Mouse (Mus musculus) granulocyte monocyte progenitor cell, adult 5-6 weeks (primary cell): Measurements from ENCODE around the gene 2310061I04Rik. TPM values are rescaled to one million over a fixed set of nuclear protein-coding genes. Genes with fewer than 3 reads are reported as not detected.

Experiments
- ATAC-seq: replicated peaks from 2 replicates; pipeline ENCODE4 v1.8.0; 2016; ENCODE audit warnings: mild to moderate bottlenecking, moderate TSS enrichment, inconsistent platforms; ENCODE audit not compliant: poor library complexity, severe bottlenecking
- total RNA-seq, 2 experiments: library from RNA; stranded (forward) in 1 of 2; stranded (reverse) in 1 of 2; fragments of 200-712, 200-1000 nt in 1 of 2; fragments of >200 nt in 1 of 2; fragmentation: Nextera tagmentation in 1 of 2; gene quantifications; 2 replicates each; pipeline ENCODE4 v1.2.3; 2014 to 2017

Gene 2310061I04Rik
- total RNA-seq, 2 experiments from 2014 or later, result 8.4 to 97.8 TPM

- no peak for ATAC-seq
Observed at GRCm38 (mm10) chr17:35870884-35871696, 26.1 kb downstream of the 2310061I04Rik start.

- ATAC-seq, result peak; percentile 72
Observed at GRCm38 (mm10) chr17:35870151-35870883, 26.9 kb downstream of the 2310061I04Rik start.

- no peak for ATAC-seq
Observed at GRCm38 (mm10) chr17:35869346-35870067, 27.7 kb downstream of the 2310061I04Rik start.

GRCm38 (mm10) chr17:35868961-35869345 lies 28.3 kb downstream of the 2310061I04Rik start:
- no peak for ATAC-seq

- ATAC-seq, result no peak
Observed at GRCm38 (mm10) chr17:35868165-35868820, 28.9 kb downstream of the 2310061I04Rik start.

- 0 out of 2 replicates have a peak, but pooled peaks have one; percentile 4 for ATAC-seq
Observed at GRCm38 (mm10) chr17:35866911-35867890, 30.0 kb downstream of the 2310061I04Rik start.

- ATAC-seq, result no peak
Observed at GRCm38 (mm10) chr17:35866281-35866831, 30.9 kb downstream of the 2310061I04Rik start.

- ATAC-seq, result peak; percentile 11
Observed at GRCm38 (mm10) chr17:35865481-35866280, 31.6 kb downstream of the 2310061I04Rik start, which contains the start of gene Ppp1r18. TSS of gene Ppp1r18 (plus strand) at chr17:35865593.

GRCm38 (mm10) chr17:35864832-35865353 lies 32.3 kb downstream of the 2310061I04Rik start:
- ATAC-seq, result no peak

GRCm38 (mm10) chr17:35861198-35861857 lies 35.9 kb downstream of the 2310061I04Rik start, which contains the start of gene Nrm:
TSS of gene Nrm (plus strand) at chr17:35861318.
- peak; percentile 82 for ATAC-seq

- no peak for ATAC-seq
Observed at GRCm38 (mm10) chr17:35860831-35861197, 36.4 kb downstream of the 2310061I04Rik start.

GRCm38 (mm10) chr17:35859835-35860234 lies 37.4 kb downstream of the 2310061I04Rik start:
- no peak for ATAC-seq

GRCm38 (mm10) chr17:35859371-35859770 lies 37.9 kb downstream of the 2310061I04Rik start:
- no peak for ATAC-seq

- ATAC-seq, result no peak
Observed at GRCm38 (mm10) chr17:35850974-35851373, 46.3 kb downstream of the 2310061I04Rik start.

- peak; percentile 33; the same call in 1 of the 2 replicates for ATAC-seq
Observed at GRCm38 (mm10) chr17:35848112-35848511, 49.1 kb downstream of the 2310061I04Rik start.

- ATAC-seq, result no peak
Observed at GRCm38 (mm10) chr17:35843514-35843913, 53.7 kb downstream of the 2310061I04Rik start.
